Mouse (Mus musculus) hindbrain, embryonic 13.5 days (tissue): ENCODE data around the gene Dpp6. TPM values are rescaled to one million over a fixed set of nuclear protein-coding genes. Genes with fewer than 3 reads are reported as not detected.

Source experiments
- ATAC-seq: fragments of 200-750 bp; cut with Nextera tagmentation; 2 replicates; pipeline ENCODE4 v1.8.0; 2017; ENCODE audit warnings: moderate TSS enrichment; ENCODE audit not compliant: low FRiP score
- H3K27ac ChIP-seq: fragments of 300-500 bp; sonication (generic); 2 replicates; pipeline ENCODE4 v1.5.1; 2015; ENCODE audit warnings: inconsistent platforms, mild to moderate bottlenecking, moderate library complexity
- H3K27me3 ChIP-seq: fragments of 300-500 bp; sonication (generic); 2 replicates; pipeline ENCODE4 v1.6.1; 2015; ENCODE audit warnings: mild to moderate bottlenecking, inconsistent platforms
- H3K36me3 ChIP-seq: fragments of 300-500 bp; sonication (generic); 2 replicates; pipeline ENCODE4 v1.6.1; 2015; ENCODE audit warnings: mild to moderate bottlenecking, inconsistent platforms
- H3K4me1 ChIP-seq: fragments of 300-500 bp; sonication (generic); replicated peaks from 2 replicates; pipeline ENCODE4 v1.6.1; 2015; ENCODE audit warnings: inconsistent platforms
- H3K4me2 ChIP-seq: fragments of 300-500 bp; sonication (generic); 2 replicates; pipeline ENCODE4 v1.6.1; 2015; ENCODE audit warnings: inconsistent platforms, mild to moderate bottlenecking, moderate library complexity
- H3K4me3 ChIP-seq: fragments of 300-500 bp; sonication (generic); 2 replicates; pipeline ENCODE4 v1.5.1; 2015; ENCODE audit warnings: mild to moderate bottlenecking, inconsistent platforms
- H3K9ac ChIP-seq: fragments of 300-500 bp; sonication (generic); 2 replicates; pipeline ENCODE4 v1.6.1; 2015; ENCODE audit warnings: mild to moderate bottlenecking, inconsistent platforms
- H3K9me3 ChIP-seq: fragments of 300-500 bp; sonication (generic); 2 replicates; pipeline ENCODE4 v1.6.1; 2016; ENCODE audit warnings: inconsistent platforms
- whole genome bisulfite sequencing: fragments of 180-500 bp; shearing (Covaris S2); methylation state at CpG from one replicate; pipeline ENCODE4 v1.1.7; 2015; 5-methylcytosine and 5-hydroxymethylcytosine counted together
- polyA plus RNA-seq: library from polyadenylated mRNA; unstranded; fragments of >200 nt; fragmentation: Nextera tagmentation; extraction: Ambion mirVana; gene quantifications from 2 replicates; pipeline ENCODE4 v1.2.1, GENCODE M21; 2015

Gene Dpp6
- polyA plus RNA-seq, 1 experiment from 2014 or later, result 55.2 TPM

DNA sequence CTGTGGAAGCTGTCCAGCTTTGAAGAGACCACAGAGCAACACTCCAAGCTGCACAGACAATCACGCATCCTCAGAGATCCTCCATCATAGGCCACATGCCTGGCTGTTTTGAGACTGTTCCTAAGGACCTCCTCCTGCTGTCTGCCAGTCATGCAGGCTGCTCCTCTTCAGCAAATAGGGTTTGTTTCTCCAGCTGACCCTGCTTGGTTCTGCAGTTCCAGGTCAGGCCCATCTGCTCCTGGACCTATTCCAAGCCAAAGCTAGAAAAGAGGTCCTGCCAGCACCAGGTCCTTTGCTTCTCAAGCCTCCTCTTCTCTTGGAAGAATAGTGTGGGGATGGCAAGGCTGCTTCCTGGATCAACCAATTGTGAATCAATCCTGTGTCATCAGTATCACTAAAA, 556.9 kb downstream of the Dpp6 start:
- ATAC-seq, result no peak
- no peaks in the 10 kb centered on the region for H3K9me3 ChIP-seq
- H3K4me3 ChIP-seq, result no peak overlapping the region
- H3K4me1 ChIP-seq, result no peaks in the 10 kb centered on the region
- no peaks in the 10 kb centered on the region for H3K27me3 ChIP-seq
- no peaks in the 10 kb centered on the region for H3K36me3 ChIP-seq
- WGBS, result 95% methylated on average over 1 of the region's 1 CpGs
- no peak overlapping the region for H3K4me2 ChIP-seq
- no peak overlapping the region for H3K9ac ChIP-seq
- no peak overlapping the region for H3K27ac ChIP-seq

DNA sequence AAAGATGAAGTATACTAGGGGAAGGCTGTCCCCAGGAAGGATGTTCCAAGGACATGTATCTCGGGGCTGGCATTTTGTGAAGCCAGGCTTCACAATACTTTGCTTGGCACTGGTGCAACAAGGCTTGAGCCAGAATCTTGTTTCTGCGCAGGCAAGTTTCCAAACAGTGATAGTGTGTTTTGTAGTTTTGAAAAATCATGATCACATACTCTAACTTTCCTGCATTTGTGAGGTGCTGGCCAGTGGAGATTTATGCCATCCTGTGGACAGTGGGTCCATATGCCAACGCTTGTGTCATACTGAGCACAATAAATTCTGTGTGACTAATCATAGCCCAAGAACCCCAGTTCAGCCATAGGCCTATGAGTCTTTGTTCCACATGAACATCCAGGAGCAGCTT, 558.8 kb downstream of the Dpp6 start:
- Histone ChIP-seq H3K9ac (no peak overlapping the region), H3K27me3 (no peaks in the 10 kb centered on the region), H3K4me3 (no peak overlapping the region), H3K27ac (no peak overlapping the region), H3K4me2 (no peak overlapping the region), H3K4me1 (no peaks in the 10 kb centered on the region), H3K9me3 (no peaks in the 10 kb centered on the region), H3K36me3 (peaks cover 2% of the 10 kb centered on the region; the same call in 1 of the 2 replicates)
- ATAC-seq, result no peak
- WGBS, result 87% methylated on average over 3 of the region's 3 CpGs

DNA sequence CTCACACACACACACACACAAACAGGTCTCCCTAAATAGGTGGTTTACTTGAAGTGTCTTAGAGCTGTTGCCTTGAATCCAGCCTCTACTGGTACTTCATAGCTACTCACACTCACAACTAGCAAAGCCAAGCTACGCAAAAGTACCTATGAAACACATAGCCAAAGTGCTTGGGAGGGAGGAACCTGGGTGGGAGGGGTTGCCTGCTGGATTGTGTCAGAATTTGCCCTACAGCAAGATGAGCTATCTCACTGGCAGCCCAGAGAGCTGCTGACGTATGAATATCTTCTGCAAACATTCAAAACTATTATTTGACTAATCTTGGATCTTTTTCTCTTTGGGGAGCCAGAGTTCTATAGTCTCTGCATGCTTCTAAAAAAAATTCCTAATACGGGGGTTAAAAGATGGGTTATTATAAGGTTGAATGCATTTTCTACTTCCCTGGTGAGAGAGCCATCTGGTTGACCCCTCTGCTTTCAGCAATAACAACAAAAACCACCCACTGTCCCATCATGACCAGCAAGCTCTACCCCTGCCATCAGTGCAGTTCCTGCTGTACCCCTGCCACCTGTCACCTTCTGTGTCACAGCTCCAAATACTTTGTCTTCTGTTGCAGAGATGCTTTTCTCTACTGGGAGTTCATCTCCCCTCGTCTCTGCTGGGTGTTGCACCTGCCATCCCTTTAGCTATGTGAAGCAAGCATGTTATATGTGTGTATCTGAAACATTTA, 563.8 kb downstream of the Dpp6 start:
- ATAC-seq, result no peak
- Histone ChIP-seq H3K4me3 (no peak overlapping the region), H3K36me3 (peaks cover 15% of the 10 kb centered on the region), H3K4me2 (no peak overlapping the region), H3K27me3 (no peaks in the 10 kb centered on the region), H3K4me1 (no peaks in the 10 kb centered on the region), H3K9me3 (no peaks in the 10 kb centered on the region), H3K27ac (no peak overlapping the region), H3K9ac (no peak overlapping the region)
- 84% methylated on average over 4 of the region's 4 CpGs for WGBS

DNA sequence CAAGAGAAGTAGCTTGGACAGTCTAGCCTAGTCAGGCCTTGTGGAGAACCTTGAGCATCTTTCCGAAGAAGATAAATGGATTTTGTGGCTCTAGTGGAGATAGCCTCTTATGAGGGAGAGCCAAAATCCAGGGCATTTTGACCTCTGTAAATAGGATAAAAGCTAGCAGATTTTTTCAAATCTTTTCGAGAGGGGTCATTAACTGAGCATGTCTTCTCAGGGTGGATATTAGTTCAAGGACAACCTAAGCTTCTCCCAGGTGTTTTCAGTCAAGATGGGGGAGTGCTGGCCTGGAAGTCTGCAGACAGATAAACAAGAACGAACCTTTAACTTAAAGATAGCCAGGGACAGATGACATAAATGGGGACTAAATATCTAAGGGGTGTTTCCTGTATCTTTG, 581.4 kb downstream of the Dpp6 start:
- no peak overlapping the region for H3K4me2 ChIP-seq
- H3K9me3 ChIP-seq, result no peaks in the 10 kb centered on the region
- no peaks in the 10 kb centered on the region for H3K27me3 ChIP-seq
- H3K36me3 ChIP-seq, result peaks cover 11% of the 10 kb centered on the region
- H3K4me1 ChIP-seq, result peaks cover 10% of the 10 kb centered on the region
- no peak overlapping the region for H3K9ac ChIP-seq
- no peak overlapping the region for H3K4me3 ChIP-seq
- 95% methylated on average over 3 of the region's 3 CpGs for WGBS
- H3K27ac ChIP-seq, result no peak overlapping the region
- ATAC-seq, result no peak

DNA sequence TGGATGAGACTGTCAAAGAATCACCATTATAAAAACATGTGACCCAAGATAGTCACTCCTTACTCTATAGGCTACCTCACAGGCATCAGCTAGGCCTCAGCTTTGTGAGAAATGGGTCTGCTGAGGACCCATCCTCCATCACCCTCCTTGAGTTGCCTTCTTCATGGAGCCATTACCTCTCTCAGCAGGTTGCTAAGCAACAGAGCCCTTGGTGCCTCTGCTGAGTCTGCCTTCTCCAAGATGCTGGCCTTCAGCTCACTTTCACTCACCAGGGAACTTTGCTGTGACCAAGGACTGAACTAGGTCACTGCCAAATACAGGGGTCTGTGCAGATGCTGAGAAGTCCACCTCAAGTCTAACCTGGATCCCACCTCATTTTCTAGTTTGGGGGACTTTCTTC, 582.1 kb downstream of the Dpp6 start:
- H3K4me3 ChIP-seq, result no peak overlapping the region
- no peaks in the 10 kb centered on the region for H3K27me3 ChIP-seq
- no peaks in the 10 kb centered on the region for H3K9me3 ChIP-seq
- H3K27ac ChIP-seq, result no peak overlapping the region
- peaks cover 10% of the 10 kb centered on the region for H3K4me1 ChIP-seq
- ATAC-seq, result no peak
- H3K9ac ChIP-seq, result no peak overlapping the region
- H3K4me2 ChIP-seq, result no peak overlapping the region
- H3K36me3 ChIP-seq, result peaks cover 11% of the 10 kb centered on the region

DNA sequence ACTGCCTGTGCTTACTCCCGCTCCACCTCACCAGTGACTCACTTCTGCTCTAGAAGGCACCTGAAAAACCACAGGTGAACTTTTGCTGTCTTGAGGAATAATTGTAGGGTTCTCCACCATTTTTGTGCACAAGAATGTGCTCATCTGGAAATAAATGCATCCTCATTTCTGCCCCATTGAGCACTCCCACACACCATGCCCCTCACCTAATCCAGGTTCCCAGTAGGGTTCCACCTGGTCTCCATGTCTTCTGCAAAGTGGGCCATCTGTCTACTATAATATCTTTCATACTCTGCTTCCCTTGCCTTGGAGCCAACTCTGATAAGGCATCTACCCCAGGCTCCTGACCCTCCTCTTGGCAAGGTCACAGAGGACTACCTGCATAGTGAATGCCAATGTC, 585.6 kb downstream of the Dpp6 start:
- H3K9ac ChIP-seq, result no peak overlapping the region
- no peaks in the 10 kb centered on the region for H3K27me3 ChIP-seq
- no peak overlapping the region for H3K4me2 ChIP-seq
- ATAC-seq, result no peak
- WGBS, result 97% methylated on average over 1 of the region's 1 CpGs
- H3K36me3 ChIP-seq, result peaks cover 15% of the 10 kb centered on the region
- no peaks in the 10 kb centered on the region for H3K9me3 ChIP-seq
- no peak overlapping the region for H3K4me3 ChIP-seq
- peaks cover 10% of the 10 kb centered on the region for H3K4me1 ChIP-seq
- no peak overlapping the region for H3K27ac ChIP-seq

DNA sequence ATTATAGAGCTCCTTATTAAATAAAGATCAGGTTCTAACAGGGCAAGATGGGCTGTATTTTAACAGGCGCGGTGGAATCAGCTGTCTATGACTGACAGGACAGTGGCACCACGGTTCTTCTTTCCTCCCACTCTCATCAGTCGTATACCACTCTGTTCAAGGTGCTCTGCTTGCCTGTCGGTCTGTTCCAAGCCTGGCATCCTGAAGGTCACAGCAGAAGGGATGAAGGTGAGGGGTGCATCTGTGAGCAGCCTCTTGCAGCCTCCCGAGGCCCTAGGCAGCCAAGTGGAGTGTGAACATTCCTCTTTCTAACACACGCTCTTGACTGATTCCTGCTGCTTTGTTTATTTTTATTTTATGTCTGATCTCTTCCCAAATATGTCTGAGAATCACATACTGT, 591.9 kb downstream of the Dpp6 start:
- no peak for ATAC-seq
- H3K36me3 ChIP-seq, result peaks cover 4% of the 10 kb centered on the region
- no peak overlapping the region for H3K9ac ChIP-seq

DNA sequence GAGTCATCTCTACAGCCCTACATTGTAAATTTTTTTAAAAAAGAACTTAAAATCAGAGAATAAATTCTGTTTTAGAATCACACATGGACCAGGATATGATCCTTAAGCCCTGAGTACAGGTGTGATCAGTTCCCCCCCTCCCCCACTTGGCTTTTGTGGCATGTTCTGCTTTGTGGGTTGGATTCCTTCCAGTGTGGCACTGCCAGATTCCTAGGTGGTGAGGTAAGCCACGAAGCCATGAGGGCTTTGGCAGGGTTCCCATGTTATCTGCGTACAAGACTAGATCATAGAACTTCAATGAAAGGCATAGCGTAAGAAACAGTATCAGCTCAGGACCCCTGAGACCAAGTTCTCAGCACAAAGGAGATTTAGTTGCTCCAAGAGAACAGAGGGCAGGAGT, 596.0 kb downstream of the Dpp6 start:
- WGBS, result 64% methylated on average over 3 of the region's 3 CpGs
- H3K27me3 ChIP-seq, result no peaks in the 10 kb centered on the region
- no peak overlapping the region for H3K27ac ChIP-seq
- H3K9ac ChIP-seq, result no peak overlapping the region
- ATAC-seq, result no peak
- no peaks in the 10 kb centered on the region for H3K9me3 ChIP-seq
- no peaks in the 10 kb centered on the region; the same call in 1 of the 2 replicates for H3K36me3 ChIP-seq
- no peaks in the 10 kb centered on the region for H3K4me1 ChIP-seq
- no peak overlapping the region for H3K4me3 ChIP-seq
- H3K4me2 ChIP-seq, result no peak overlapping the region

More for the DNA sequence above, 591.9 kb downstream of the Dpp6 start:
- Histone ChIP-seq H3K4me1 (no peaks in the 10 kb centered on the region), H3K4me3 (no peak overlapping the region), H3K9me3 (no peaks in the 10 kb centered on the region), H3K4me2 (no peak overlapping the region), H3K27me3 (no peaks in the 10 kb centered on the region), H3K27ac (no peak overlapping the region)
- 75% methylated on average over 7 of the region's 7 CpGs for WGBS

DNA sequence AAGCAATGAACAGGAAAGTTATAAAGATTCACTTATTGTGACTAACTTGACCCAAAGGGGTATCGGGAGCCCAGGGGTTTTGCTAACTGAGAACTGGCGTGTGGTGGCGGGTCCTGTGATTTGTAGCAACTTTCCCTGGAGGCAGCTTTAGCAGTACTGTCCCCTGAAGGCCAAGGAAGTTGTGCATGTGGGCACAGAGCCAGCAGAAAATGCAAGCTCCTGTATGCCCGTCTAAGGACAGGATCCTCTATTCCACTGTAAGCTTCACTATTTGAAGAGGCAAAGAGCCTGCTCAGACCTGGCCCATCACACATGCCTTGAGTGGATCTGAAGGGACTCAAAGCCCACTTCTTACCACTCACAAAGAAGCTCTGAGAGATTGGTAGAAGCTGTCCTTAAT, 598.5 kb downstream of the Dpp6 start:
- H3K36me3 ChIP-seq, result no peaks in the 10 kb centered on the region
- ATAC-seq, result no peak
- H3K9ac ChIP-seq, result no peak overlapping the region
- WGBS, result 81% methylated on average over 4 of the region's 4 CpGs
- no peak overlapping the region for H3K4me2 ChIP-seq
- H3K4me1 ChIP-seq, result no peaks in the 10 kb centered on the region
- no peak overlapping the region for H3K27ac ChIP-seq
- H3K4me3 ChIP-seq, result no peak overlapping the region
- no peaks in the 10 kb centered on the region for H3K9me3 ChIP-seq
- H3K27me3 ChIP-seq, result no peaks in the 10 kb centered on the region

DNA sequence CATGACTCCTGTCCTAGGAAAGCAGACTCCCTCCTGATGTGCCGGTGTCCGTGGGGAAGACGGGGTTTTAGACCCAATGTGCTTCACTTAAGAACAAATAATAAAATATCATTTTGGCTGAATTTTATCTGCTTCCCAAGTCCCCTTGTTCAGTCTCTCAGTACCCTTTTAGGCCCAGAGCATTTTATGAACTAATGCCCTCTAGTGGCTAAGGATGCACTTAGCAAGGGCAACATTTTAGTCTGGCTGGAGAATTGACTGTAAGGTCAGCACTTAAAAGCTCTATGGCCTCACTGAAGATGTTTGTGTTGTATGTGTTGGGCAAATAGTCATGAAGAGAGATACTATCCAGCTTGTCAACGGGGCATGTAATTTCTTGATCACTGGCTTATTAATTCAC, 599.6 kb downstream of the Dpp6 start:
- Histone ChIP-seq H3K9me3 (no peaks in the 10 kb centered on the region), H3K27me3 (no peaks in the 10 kb centered on the region), H3K36me3 (no peaks in the 10 kb centered on the region), H3K9ac (no peak overlapping the region), H3K27ac (no peak overlapping the region), H3K4me3 (no peak overlapping the region), H3K4me1 (no peaks in the 10 kb centered on the region), H3K4me2 (no peak overlapping the region)
- no peak; the same call in 1 of the 2 replicates for ATAC-seq
- WGBS, result 57% methylated on average over 4 of the region's 4 CpGs

DNA sequence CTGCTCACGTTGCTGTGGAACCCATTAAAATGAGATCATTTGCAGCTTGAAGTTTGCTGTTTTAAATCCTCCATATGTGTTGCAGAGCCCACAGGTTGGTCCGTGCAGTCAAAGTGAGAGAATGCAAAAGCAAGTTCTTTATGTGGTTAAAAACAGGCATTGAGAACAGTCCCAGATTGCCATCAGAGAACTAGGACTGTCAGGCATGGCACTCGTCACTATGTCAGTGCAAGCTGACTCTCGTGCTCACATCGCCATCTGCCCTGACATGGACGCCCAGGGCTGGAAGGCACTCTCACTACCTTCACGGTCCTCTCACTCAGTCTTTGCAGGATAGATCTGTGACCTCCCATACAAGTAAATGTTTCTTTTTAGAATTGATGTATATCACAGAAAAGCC, 600.4 kb downstream of the Dpp6 start:
- H3K4me2 ChIP-seq, result no peak overlapping the region
- no peak for ATAC-seq
- no peaks in the 10 kb centered on the region for H3K36me3 ChIP-seq
- no peak overlapping the region for H3K4me3 ChIP-seq
- H3K27me3 ChIP-seq, result no peaks in the 10 kb centered on the region
- H3K9ac ChIP-seq, result no peak overlapping the region
- WGBS, result 74% methylated on average over 7 of the region's 7 CpGs
- no peaks in the 10 kb centered on the region for H3K9me3 ChIP-seq
- H3K4me1 ChIP-seq, result no peaks in the 10 kb centered on the region
- H3K27ac ChIP-seq, result no peak overlapping the region

DNA sequence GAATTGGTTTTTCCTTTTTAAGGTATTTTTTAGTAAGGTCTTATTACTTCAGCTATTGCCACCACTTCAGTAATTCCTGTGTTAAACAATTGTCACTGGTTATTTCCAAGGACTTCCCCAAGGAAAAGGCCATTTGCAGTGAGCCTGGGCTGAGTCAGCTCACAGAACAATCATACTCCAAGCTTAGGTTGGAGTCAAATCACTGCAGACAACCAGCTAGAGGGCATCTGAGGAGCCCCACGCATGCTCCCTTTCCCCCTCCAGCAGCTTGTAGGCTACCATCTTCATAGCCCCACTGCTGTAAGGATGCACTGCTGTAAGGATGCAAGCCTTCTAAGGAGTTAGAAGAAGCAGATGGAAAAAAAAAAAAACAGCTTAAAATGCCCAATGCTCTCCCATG, 601.9 kb downstream of the Dpp6 start:
- ATAC-seq, result no peak
- H3K36me3 ChIP-seq, result no peaks in the 10 kb centered on the region
- no peak overlapping the region for H3K4me3 ChIP-seq
- no peaks in the 10 kb centered on the region for H3K4me1 ChIP-seq
- H3K9me3 ChIP-seq, result no peaks in the 10 kb centered on the region
- 84% methylated on average over 1 of the region's 1 CpGs for WGBS
- no peak overlapping the region for H3K4me2 ChIP-seq
- no peak overlapping the region for H3K9ac ChIP-seq
- no peak overlapping the region for H3K27ac ChIP-seq
- no peaks in the 10 kb centered on the region for H3K27me3 ChIP-seq

DNA sequence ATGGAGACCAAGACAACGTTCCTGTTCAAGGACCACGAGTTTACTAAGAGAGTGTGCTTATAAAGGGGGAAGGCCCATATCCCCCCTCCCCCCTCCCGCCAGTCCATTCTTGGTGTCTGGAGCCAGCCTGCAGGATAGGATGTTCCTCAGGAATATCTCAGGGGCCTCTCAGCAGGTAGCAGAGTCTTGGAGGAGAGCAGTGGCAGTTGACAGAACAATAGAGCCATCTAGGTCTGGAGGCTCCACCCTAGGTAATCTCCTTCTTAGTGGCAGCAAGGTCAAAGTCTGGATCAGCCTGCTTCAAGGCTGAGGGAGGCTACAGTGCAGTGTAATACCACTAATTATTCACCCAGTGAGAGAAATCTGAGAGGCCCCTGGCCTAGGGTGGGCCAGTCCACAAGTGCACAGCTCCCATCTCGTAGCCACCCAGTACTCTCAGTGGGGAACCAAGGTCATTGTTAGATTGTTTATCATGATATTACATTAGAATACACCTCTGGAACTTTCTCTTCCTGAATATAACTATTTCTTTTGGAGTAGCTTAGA, 604.2 kb downstream of the Dpp6 start:
- Histone ChIP-seq H3K27ac (no peak overlapping the region), H3K36me3 (no peaks in the 10 kb centered on the region), H3K4me3 (no peak overlapping the region), H3K9ac (no peak overlapping the region), H3K27me3 (no peaks in the 10 kb centered on the region), H3K9me3 (no peaks in the 10 kb centered on the region), H3K4me2 (no peak overlapping the region), H3K4me1 (no peaks in the 10 kb centered on the region)
- ATAC-seq, result no peak
- WGBS, result 78% methylated on average over 4 of the region's 4 CpGs
